In genomic region chr11:98318421-98319116, GRCm38 (mm10) we compare ENCODE assay signal across 15 mouse cellular contexts. TPM values are rescaled to one million over a fixed set of nuclear protein-coding genes. Genes with fewer than 3 reads are reported as not detected.
DNase-seq lines count a peak whose midpoint lies in the region; ATAC-seq and TF ChIP-seq lines count a peak whose summit lies in the region.
"Had no signal": no experiment of that assay in that cellular context is flagged by ENCODE, and none has a peak within 500 bp of the region (broad histone marks: within the 10 kb centered on the region; RNA-seq: fewer than 3 reads in every experiment).

No protein-coding gene starts in this region.

- peak overlapping the region; percentile 7 for H3K4me3 ChIP-seq in cerebellum, adult 2 months (replicated peaks; ENCODE audit: insufficient read depth, low read depth, low read length)
- H3K4me3 ChIP-seq in cortical plate, adult 2 months (ENCODE audit: insufficient read depth, low read length) = peak overlapping the region; percentile 24
- H3K4me3 ChIP-seq in forebrain, embryonic 16.5 days (replicated peaks; ENCODE audit: low read length) = peak overlapping the region; percentile 18
- H3K4me3 ChIP-seq: midbrain, embryonic 13.5 days; stomach, embryonic 15.5 days had no signal

- no peak for TF ChIP-seq POLR2A in cerebellum, adult 2 months (IDR thresholded peaks at IDR 0.05; ENCODE audit: borderline replicate concordance, insufficient read depth, low read length)
- peak; percentile 14; the same call in 1 of the 2 replicates for TF ChIP-seq POLR2A in cortical plate, adult 2 months (IDR thresholded peaks at IDR 0.05; ENCODE audit: extremely low read depth, insufficient read depth, low read length)

- intact Hi-C loops in left cerebral cortex, postnatal 4 days (cut with DNase I) = no loop called here

- H3K4me1 ChIP-seq in cerebellum, adult 2 months (ENCODE audit: control insufficient read depth, insufficient read depth, low read length) = peaks cover 24% of the 10 kb centered on the region
- H3K4me1 ChIP-seq in cortical plate, adult 2 months (ENCODE audit: control insufficient read depth, insufficient read depth, low read length) = peaks cover 6% of the 10 kb centered on the region
- H3K4me1 ChIP-seq in forebrain, embryonic 16.5 days (replicated peaks; ENCODE audit: control insufficient read depth, insufficient read depth, low read length) = peaks cover 68% of the 10 kb centered on the region

- no peaks in the 10 kb centered on the region for H3K27me3 ChIP-seq in cerebellum, adult 2 months (ENCODE audit: control insufficient read depth, insufficient read depth, low read length)
- H3K27me3 ChIP-seq in forebrain, embryonic 16.5 days (replicated peaks; ENCODE audit: control insufficient read depth, insufficient read depth, low read length) = peaks cover 31% of the 10 kb centered on the region

- peak overlapping the region; percentile 27; the same call in 1 of the 2 replicates for H3K27ac ChIP-seq in cerebellum, adult 2 months (ENCODE audit: insufficient read depth, low read length)
- H3K27ac ChIP-seq in cortical plate, adult 2 months (ENCODE audit: insufficient read depth, low read length) = 0 out of 2 replicates have a peak overlapping the region, but pooled peaks have one; percentile 51
- peak overlapping the region; percentile 97 for H3K27ac ChIP-seq in forebrain, embryonic 16.5 days (ENCODE audit: low read length)
- H3K27ac ChIP-seq: liver, embryonic 14.5 days; midbrain, embryonic 13.5 days; stomach, embryonic 15.5 days had no signal

- 21% methylated on average over 14 of the region's 14 CpGs for WGBS in cerebellum, adult 2 months
- under 1% methylated on average over 14 of the region's 14 CpGs for WGBS in forebrain, embryonic 16.5 days

- H3K36me3 ChIP-seq in forebrain, embryonic 16.5 days (ENCODE audit: control insufficient read depth, insufficient read depth) = no peaks in the 10 kb centered on the region
- H3K36me3 ChIP-seq: midbrain, embryonic 13.5 days; stomach, embryonic 15.5 days had no signal

- H3K4me2 ChIP-seq in forebrain, embryonic 16.5 days (ENCODE audit: low read length) = peak overlapping the region; percentile 41
- H3K4me2 ChIP-seq: heart, embryonic 11.5 days; midbrain, embryonic 13.5 days; stomach, embryonic 15.5 days had no signal

- no peaks in the 10 kb centered on the region for H3K9me3 ChIP-seq in forebrain, embryonic 16.5 days (ENCODE audit: control insufficient read depth, low read length)
- H3K9me3 ChIP-seq: midbrain, embryonic 13.5 days; stomach, embryonic 15.5 days had no signal

- peak overlapping the region; percentile 30 for H3K9ac ChIP-seq in forebrain, embryonic 16.5 days (replicated peaks; ENCODE audit: low read depth, low read length)
- H3K9ac ChIP-seq: liver, embryonic 14.5 days; midbrain, embryonic 13.5 days; stomach, embryonic 15.5 days had no signal

- DNase-seq in left cerebral cortex, postnatal 4 days = peak; percentile 38
- DNase-seq in left cerebral cortex, adult 8-10 months (ENCODE audit: low spot score in 2 of 2) = no peak
- DNase-seq in cerebellum, adult 2 months = peak; percentile 47 to 54
- DNase-seq in thymus, postnatal 25 days = no peak
- DNase-seq: adrenal gland, adult 2 months; kidney, adult 9 months had no signal

- no peak for TF ChIP-seq CTCF in cerebellum, adult 2 months (IDR thresholded peaks at IDR 0.05; ENCODE audit: borderline replicate concordance, insufficient read depth, low read depth, low read length)
- no peak for TF ChIP-seq CTCF in cortical plate, adult 2 months (IDR thresholded peaks at IDR 0.05; ENCODE audit: extremely low read depth, insufficient read depth, low read length)

- ATAC-seq in forebrain, embryonic 16.5 days = peak; percentile 39
- ATAC-seq in erythroblast, adult 5-6 weeks (replicated peaks; ENCODE audit: low FRiP score, poor library complexity, severe bottlenecking) = no peak
- ATAC-seq: midbrain, embryonic 13.5 days had no signal

RNA-seq across cellular contexts. Expression of gene Neurod2, which starts 10.9 kb away (rescaled TPM):
- total RNA-seq in left cerebral cortex, postnatal 4 days (2021) = 100 to 1,000 TPM; 125 to 133 TPM
- total RNA-seq in left cerebral cortex, adult 8-10 months (2022) = 10 to 100 TPM; 54.9 to 63.3 (median 60.4) TPM
- 57.4 and 68.4 TPM in 2 replicates for polyA plus RNA-seq in cerebellum, adult 2 months (2012; rRNA removed)
- polyA plus RNA-seq in cortical plate, adult 2 months (2012; rRNA removed) = 45.0 and 57.2 TPM in 2 replicates
- 110 and 133 TPM in 2 replicates for polyA plus RNA-seq in forebrain, embryonic 16.5 days (2015; fragmentation: Nextera tagmentation; extraction: Ambion mirVana)
- not detected in 2 replicates for total RNA-seq in erythroblast, adult 5-6 weeks (2015; ENCODE audit: low replicate concordance)
- total RNA-seq in erythroblast, adult 5-6 weeks (2017; ENCODE audit: low replicate concordance) = not detected in 2 replicates
- total RNA-seq: adrenal gland, adult 2 months; gastrocnemius, adult 8-10 months; hematopoietic stem cell, adult 5-6 weeks had no signal
- polyA plus RNA-seq: adrenal gland, adult 2 months; liver, embryonic 14.5 days had no signal

RNA-seq across cellular contexts. Expression of gene Ppp1r1b, which starts 29.6 kb away (rescaled TPM):
- total RNA-seq in left cerebral cortex, postnatal 4 days (2021) = 10 to 100 TPM; 52.3 to 53.4 TPM
- 100 to 1,000 TPM; 502 to 655 (median 573) TPM for total RNA-seq in left cerebral cortex, adult 8-10 months (2022)
- polyA plus RNA-seq in cerebellum, adult 2 months (2012; rRNA removed) = 150 and 173 TPM in 2 replicates
- polyA plus RNA-seq in cortical plate, adult 2 months (2012; rRNA removed) = 127 and 322 TPM in 2 replicates
- 69.7 and 72.4 TPM in 2 replicates for polyA plus RNA-seq in forebrain, embryonic 16.5 days (2015; fragmentation: Nextera tagmentation; extraction: Ambion mirVana)
- total RNA-seq in erythroblast, adult 5-6 weeks (2015; ENCODE audit: low replicate concordance) = not detected in 2 replicates
- not detected in 2 replicates for total RNA-seq in erythroblast, adult 5-6 weeks (2017; ENCODE audit: low replicate concordance)

RNA-seq across cellular contexts. Expression of gene Stard3, which starts 39.6 kb away (rescaled TPM):
- 10 to 100 TPM; 21.3 to 26.0 TPM for total RNA-seq in left cerebral cortex, postnatal 4 days (2021)
- total RNA-seq in left cerebral cortex, adult 8-10 months (2022) = 10 to 100 TPM; 35.7 to 40.8 (median 38.3) TPM
- 53.5 and 56.1 TPM in 2 replicates for polyA plus RNA-seq in cerebellum, adult 2 months (2012; rRNA removed)
- polyA plus RNA-seq in cortical plate, adult 2 months (2012; rRNA removed) = 63.2 and 70.8 TPM in 2 replicates
- polyA plus RNA-seq in forebrain, embryonic 16.5 days (2015; fragmentation: Nextera tagmentation; extraction: Ambion mirVana) = 52.8 and 56.3 TPM in 2 replicates
- 8.5 and 9.2 TPM in 2 replicates for total RNA-seq in erythroblast, adult 5-6 weeks (2015; ENCODE audit: low replicate concordance)
- total RNA-seq in erythroblast, adult 5-6 weeks (2017; ENCODE audit: low replicate concordance) = 2.8 and 6.0 TPM in 2 replicates

Comparison
In these comparisons a context has a peak if more than half of its experiments do, and no peak if none do; other contexts are left out.
1. DNase-seq: peak in left cerebral cortex, postnatal 4 days (single experiment) and cerebellum, adult 2 months (2 of 2); none in left cerebral cortex, adult 8-10 months (0 of 2) and thymus, postnatal 25 days (single experiment).
2. H3K27ac ChIP-seq: peak in every context shown above with its lines; median percentile 97 in forebrain, embryonic 16.5 days; 51 in cortical plate, adult 2 months; 27 in cerebellum, adult 2 months.
3. RNA of gene Neurod2, which starts 10.9 kb away (total RNA-seq): 125 to 133 TPM in left cerebral cortex, postnatal 4 days and 54.9 to 63.3 TPM in left cerebral cortex, adult 8-10 months; not detected in erythroblast, adult 5-6 weeks; every median in the first group is over 10 times any median in the second.
4. RNA of gene Ppp1r1b, which starts 29.6 kb away (total RNA-seq): 502 to 655 TPM in left cerebral cortex, adult 8-10 months and 52.3 to 53.4 TPM in left cerebral cortex, postnatal 4 days; not detected in erythroblast, adult 5-6 weeks; every median in the first group is over 10 times any median in the second.
5. Peak in every context shown above with its lines, with median percentiles within 50 percentile points of each other: H3K4me3 ChIP-seq.